Mouse (Mus musculus): ENCODE data around the gene 2310011J03Rik. TPM values are rescaled to one million over a fixed set of nuclear protein-coding genes. Genes with fewer than 3 reads are reported as not detected.

2310011J03Rik gene
- total and polyA plus RNA-seq, 3 experiments = 34.6 to 46.8 (median 37.5) TPM

- Histone ChIP-seq H3K27me3 (replicated peaks) (no peaks in the 10 kb centered on the region), H3K4me3 (replicated peaks in 1 of 3; ENCODE audit: low read depth in 2 of 3, low read length in 2 of 3, poor library complexity in 1 of 3) (no peak overlapping the region), H3K9ac (ENCODE audit: insufficient read depth, low read depth) (0 out of 2 replicates have a peak overlapping the region, but pooled peaks have one; percentile 25), H3K36me3 (replicated peaks in 1 of 2; ENCODE audit: control insufficient read depth in 1 of 2, insufficient read depth in 1 of 2, low read length in 1 of 2) (peaks cover 60 to 84% of the 10 kb centered on the region in 2 experiments), H3K4me2 (ENCODE audit: insufficient read depth, low read depth, poor library complexity, severe bottlenecking) (peak overlapping the region; percentile 62), H3K79me2 (replicated peaks; ENCODE audit: control insufficient read depth, extremely low read depth, insufficient read depth, poor library complexity, severe bottlenecking) (no peaks in the 10 kb centered on the region), H3K9me3 (replicated peaks; ENCODE audit: low read length) (peaks cover 3% of the 10 kb centered on the region), H3K27ac (ENCODE audit: insufficient read depth, low read depth) (peak overlapping the region; percentile 79), H3K4me1 (ENCODE audit: control insufficient read depth in 1 of 2, insufficient read depth in 2 of 2) (peaks cover 54 to 76% of the 10 kb centered on the region in 2 experiments)
- no peak for DNase-seq (ENCODE audit: extremely low read depth)
- TF ChIP-seq ETS1 (conservative IDR thresholded peaks at IDR 0.05; ENCODE audit: low read depth, low read length) (peak; percentile 54; the same call in 1 of the 2 replicates), MEF2A (IDR thresholded peaks at IDR 0.05; ENCODE audit: borderline replicate concordance, low read depth, low read length) (peak; percentile 31; the same call in 1 of the 2 replicates), IRF4 (IDR thresholded peaks at IDR 0.05; ENCODE audit: low read depth, low read length) (peak; percentile 44; the same call in 1 of the 2 replicates), RAD21 (IDR thresholded peaks at IDR 0.05; ENCODE audit: low read depth, low read length) (no peak), MXI1 (IDR thresholded peaks at IDR 0.05; ENCODE audit: low read depth, low read length) (peak; percentile 52; the same call in 1 of the 2 replicates), EP300 (IDR thresholded peaks at IDR 0.05; ENCODE audit: low read length) (peak; percentile 45; the same call in 1 of the 2 replicates), CTCF (conservative IDR thresholded peaks at IDR 0.05 in 1 of 2, IDR thresholded peaks at IDR 0.05 in 1 of 2; ENCODE audit: low read depth in 2 of 2, low read length in 2 of 2) (no peak), POLR2A (IDR thresholded peaks at IDR 0.05; ENCODE audit: low read depth, low read length) (no peak), ELF1 (IDR thresholded peaks at IDR 0.05; ENCODE audit: low read depth, low read length) (0 out of 2 replicates have a peak, but pooled peaks have one; percentile 12), ZC3H11A (IDR thresholded peaks at IDR 0.05; ENCODE audit: low read depth, low read length) (no peak), TCF12 (IDR thresholded peaks at IDR 0.05; ENCODE audit: low read depth, low read length) (peak; percentile 82), MAZ (IDR thresholded peaks at IDR 0.05; ENCODE audit: low read depth, low read length) (peak; percentile 84)
- dilution Hi-C loops (cut with MboI; ENCODE audit: extremely low pct_ligation_motif_present, extremely low pct_unique_long_range_greater_than_20kb, low sequenced_read_pairs) = no loop called here
- in situ Hi-C loops (cut with MboI; ENCODE audit: low pct_ligation_motif_present, low pct_unique_long_range_greater_than_20kb, low sequenced_read_pairs) = no loop called here
Observed at GRCm38 (mm10) chr10:80285222-80286070, 34.9 kb downstream of the 2310011J03Rik start.

- peak overlapping the region; percentile 33; the same call in 1 of the 2 replicates for H3K9ac ChIP-seq (ENCODE audit: insufficient read depth, low read depth)
- peaks cover 72 to 94% of the 10 kb centered on the region in 2 experiments for H3K36me3 ChIP-seq (replicated peaks in 1 of 2; ENCODE audit: control insufficient read depth in 1 of 2, insufficient read depth in 1 of 2, low read length in 1 of 2)
- dilution Hi-C loops (cut with MboI; ENCODE audit: extremely low pct_ligation_motif_present, extremely low pct_unique_long_range_greater_than_20kb, low sequenced_read_pairs) (no loop called here), in situ Hi-C loops (cut with MboI; ENCODE audit: low pct_ligation_motif_present, low pct_unique_long_range_greater_than_20kb, low sequenced_read_pairs) (no loop called here)
- no peak for DNase-seq (ENCODE audit: extremely low read depth)
- TF ChIP-seq MEF2A (IDR thresholded peaks at IDR 0.05; ENCODE audit: borderline replicate concordance, low read depth, low read length) (no peak), POLR2A (IDR thresholded peaks at IDR 0.05; ENCODE audit: low read depth, low read length) (0 out of 2 replicates have a peak, but pooled peaks have one; percentile 20)
- H3K4me3 ChIP-seq (replicated peaks in 1 of 3; ENCODE audit: low read depth in 2 of 3, low read length in 2 of 3, poor library complexity in 1 of 3) = peak overlapping the region in 1 of 3 experiments; percentile 12
- no peaks in the 10 kb centered on the region for H3K79me2 ChIP-seq (replicated peaks; ENCODE audit: control insufficient read depth, extremely low read depth, insufficient read depth, poor library complexity, severe bottlenecking)
- H3K4me1 ChIP-seq (ENCODE audit: control insufficient read depth in 1 of 2, insufficient read depth in 2 of 2) = peaks cover 56 to 89% of the 10 kb centered on the region in 2 experiments
- peak overlapping the region; percentile 35; the same call in 1 of the 2 replicates for H3K4me2 ChIP-seq (ENCODE audit: insufficient read depth, low read depth, poor library complexity, severe bottlenecking)
- H3K27me3 ChIP-seq (replicated peaks) = no peaks in the 10 kb centered on the region
- H3K27ac ChIP-seq (ENCODE audit: insufficient read depth, low read depth) = peak overlapping the region; percentile 91
- no peaks in the 10 kb centered on the region for H3K9me3 ChIP-seq (replicated peaks; ENCODE audit: low read length)
Observed at GRCm38 (mm10) chr10:80282481-80283441, 37.6 kb downstream of the 2310011J03Rik start.

Measured in CH12.LX (cell line).